Mouse (Mus musculus): ENCODE data around the gene Tcte1. TPM values are rescaled to one million over a fixed set of nuclear protein-coding genes. Genes with fewer than 3 reads are reported as not detected.

Tcte1 gene
- total and polyA plus RNA-seq, 2 experiments from 2014 or later: 1.2 to 4.2 TPM

GRCm38 (mm10) chr17:45480429-45480828, 42.8 kb upstream of the Tcte1 start:
- no peak for DNase-seq (ENCODE audit: low spot score)
- WGBS: 33% methylated on average over 2 of the region's 2 CpGs
- H3K4me3 ChIP-seq (ENCODE audit: low read depth, low read length): no peak overlapping the region

GRCm38 (mm10) chr17:45485581-45485980, 37.7 kb upstream of the Tcte1 start:
- 90% methylated on average over 7 of the region's 7 CpGs for whole genome bisulfite sequencing
- H3K9ac ChIP-seq (replicated peaks; ENCODE audit: low read length, poor library complexity, severe bottlenecking): no peak overlapping the region
- no peak overlapping the region for H3K4me3 ChIP-seq (ENCODE audit: low read depth, low read length)
- no peak overlapping the region for H3K27ac ChIP-seq (ENCODE audit: low read depth, low read length)
- H3K36me3 ChIP-seq (ENCODE audit: insufficient read depth, low read length): no peaks in the 10 kb centered on the region
- DNase-seq (ENCODE audit: low spot score) (no peak), ATAC-seq (ENCODE audit: low FRiP score) (no peak)
- no peak for TF ChIP-seq CTCF (IDR thresholded peaks at IDR 0.05)
- no peaks in the 10 kb centered on the region for H3K27me3 ChIP-seq (ENCODE audit: insufficient read depth, low read length)
- no peak overlapping the region for H3K4me2 ChIP-seq (ENCODE audit: low read depth, low read length, poor library complexity, severe bottlenecking)
- no peaks in the 10 kb centered on the region for H3K4me1 ChIP-seq (ENCODE audit: insufficient read depth, low read length)
- H3K9me3 ChIP-seq (ENCODE audit: low read length): no peaks in the 10 kb centered on the region

More at GRCm38 (mm10) chr17:45480429-45480828, 42.8 kb upstream of the Tcte1 start:
- no peak for ATAC-seq (ENCODE audit: low FRiP score)
- TF ChIP-seq CTCF (IDR thresholded peaks at IDR 0.05): peak; percentile 37; the same call in 1 of the 2 replicates
- H3K27ac ChIP-seq (ENCODE audit: low read depth, low read length): no peak overlapping the region
- H3K27me3 ChIP-seq (ENCODE audit: insufficient read depth, low read length): no peaks in the 10 kb centered on the region
- H3K9ac ChIP-seq (replicated peaks; ENCODE audit: low read length, poor library complexity, severe bottlenecking): no peak overlapping the region
- H3K4me1 ChIP-seq (ENCODE audit: insufficient read depth, low read length): no peaks in the 10 kb centered on the region
- H3K4me2 ChIP-seq (ENCODE audit: low read depth, low read length, poor library complexity, severe bottlenecking): no peak overlapping the region
- H3K9me3 ChIP-seq (ENCODE audit: low read length): no peaks in the 10 kb centered on the region
- no peaks in the 10 kb centered on the region for H3K36me3 ChIP-seq (ENCODE audit: insufficient read depth, low read length)

- no peak overlapping the region for H3K9ac ChIP-seq (replicated peaks; ENCODE audit: low read length, poor library complexity, severe bottlenecking)
Observed at GRCm38 (mm10) chr17:45487216-45487615, 36.0 kb upstream of the Tcte1 start.

GRCm38 (mm10) chr17:45488321-45489254, 34.6 kb upstream of the Tcte1 start:
- DNase-seq (ENCODE audit: low spot score) (no peak), ATAC-seq (ENCODE audit: low FRiP score) (no peak)
- H3K4me2 ChIP-seq (ENCODE audit: low read depth, low read length, poor library complexity, severe bottlenecking): no peak overlapping the region
- no peaks in the 10 kb centered on the region for H3K36me3 ChIP-seq (ENCODE audit: insufficient read depth, low read length)
- no peaks in the 10 kb centered on the region for H3K9me3 ChIP-seq (ENCODE audit: low read length)
- H3K27me3 ChIP-seq (ENCODE audit: insufficient read depth, low read length): no peaks in the 10 kb centered on the region
- no peak overlapping the region for H3K9ac ChIP-seq (replicated peaks; ENCODE audit: low read length, poor library complexity, severe bottlenecking)
- TF ChIP-seq CTCF (IDR thresholded peaks at IDR 0.05): no peak
- WGBS: 90% methylated on average over 23 of the region's 23 CpGs
- no peak overlapping the region for H3K4me3 ChIP-seq (ENCODE audit: low read depth, low read length)
- H3K27ac ChIP-seq (ENCODE audit: low read depth, low read length): no peak overlapping the region
- no peaks in the 10 kb centered on the region for H3K4me1 ChIP-seq (ENCODE audit: insufficient read depth, low read length)

More at GRCm38 (mm10) chr17:45487216-45487615, 36.0 kb upstream of the Tcte1 start:
- no peaks in the 10 kb centered on the region for H3K4me1 ChIP-seq (ENCODE audit: insufficient read depth, low read length)
- no peaks in the 10 kb centered on the region for H3K36me3 ChIP-seq (ENCODE audit: insufficient read depth, low read length)
- no peak for ATAC-seq (ENCODE audit: low FRiP score)
- 13% methylated on average over 5 of the region's 5 CpGs for WGBS
- no peaks in the 10 kb centered on the region for H3K9me3 ChIP-seq (ENCODE audit: low read length)
- no peaks in the 10 kb centered on the region for H3K27me3 ChIP-seq (ENCODE audit: insufficient read depth, low read length)
- DNase-seq (ENCODE audit: low spot score): no peak
- TF ChIP-seq CTCF (IDR thresholded peaks at IDR 0.05): no peak
- H3K4me2 ChIP-seq (ENCODE audit: low read depth, low read length, poor library complexity, severe bottlenecking): no peak overlapping the region
- no peak overlapping the region for H3K27ac ChIP-seq (ENCODE audit: low read depth, low read length)
- no peak overlapping the region for H3K4me3 ChIP-seq (ENCODE audit: low read depth, low read length)

GRCm38 (mm10) chr17:45489736-45490135, 33.5 kb upstream of the Tcte1 start:
- no peak for DNase-seq (ENCODE audit: low spot score)
- Histone ChIP-seq H3K9ac (replicated peaks; ENCODE audit: low read length, poor library complexity, severe bottlenecking) (no peak overlapping the region), H3K4me1 (ENCODE audit: insufficient read depth, low read length) (no peaks in the 10 kb centered on the region), H3K27me3 (ENCODE audit: insufficient read depth, low read length) (no peaks in the 10 kb centered on the region), H3K4me2 (ENCODE audit: low read depth, low read length, poor library complexity, severe bottlenecking) (no peak overlapping the region), H3K36me3 (ENCODE audit: insufficient read depth, low read length) (no peaks in the 10 kb centered on the region), H3K27ac (ENCODE audit: low read depth, low read length) (no peak overlapping the region), H3K4me3 (ENCODE audit: low read depth, low read length) (no peak overlapping the region), H3K9me3 (ENCODE audit: low read length) (no peaks in the 10 kb centered on the region)
- no peak for TF ChIP-seq CTCF (IDR thresholded peaks at IDR 0.05)
- ATAC-seq (ENCODE audit: low FRiP score): no peak
- WGBS: 85% methylated on average over 6 of the region's 6 CpGs

GRCm38 (mm10) chr17:45490532-45491154, 32.6 kb upstream of the Tcte1 start:
- ATAC-seq (ENCODE audit: low FRiP score) (no peak), DNase-seq (ENCODE audit: low spot score) (no peak)
- 74% methylated on average over 13 of the region's 13 CpGs for WGBS
- Histone ChIP-seq H3K9ac (replicated peaks; ENCODE audit: low read length, poor library complexity, severe bottlenecking) (no peak overlapping the region), H3K4me1 (ENCODE audit: insufficient read depth, low read length) (no peaks in the 10 kb centered on the region), H3K9me3 (ENCODE audit: low read length) (no peaks in the 10 kb centered on the region), H3K27ac (ENCODE audit: low read depth, low read length) (no peak overlapping the region), H3K36me3 (ENCODE audit: insufficient read depth, low read length) (no peaks in the 10 kb centered on the region), H3K4me3 (ENCODE audit: low read depth, low read length) (no peak overlapping the region), H3K27me3 (ENCODE audit: insufficient read depth, low read length) (no peaks in the 10 kb centered on the region), H3K4me2 (ENCODE audit: low read depth, low read length, poor library complexity, severe bottlenecking) (no peak overlapping the region)
- no peak for TF ChIP-seq CTCF (IDR thresholded peaks at IDR 0.05)

Measured in midbrain, postnatal 0 days (tissue).